Comparison of ENCODE assay signal across 8 mouse cellular contexts in genomic region chr7:4924891-4925301, GRCm38 (mm10). TPM values are rescaled to one million over a fixed set of nuclear protein-coding genes. Genes with fewer than 3 reads are reported as not detected.
A peak's percentile ranks its signal among the peaks of the same experiment; 100 is the strongest.
DNase-seq lines count a peak whose midpoint lies in the region; ATAC-seq and TF ChIP-seq lines count a peak whose summit lies in the region.

No protein-coding gene starts in this region.

- peaks cover 43% of the 10 kb centered on the region for H3K4me1 ChIP-seq in testis, adult 2 months (ENCODE audit: control insufficient read depth, insufficient read depth, low read length)
- H3K4me1 ChIP-seq in forebrain, embryonic 13.5 days: peaks cover 58% of the 10 kb centered on the region
- peaks cover 80% of the 10 kb centered on the region for H3K4me1 ChIP-seq in midbrain, embryonic 10.5 days

- H3K4me3 ChIP-seq in testis, adult 2 months (ENCODE audit: control insufficient read depth, low read depth, low read length): no peak overlapping the region
- H3K4me3 ChIP-seq in forebrain, embryonic 13.5 days: no peak overlapping the region
- peak overlapping the region; percentile 59 for H3K4me3 ChIP-seq in midbrain, embryonic 10.5 days

- no peak for TF ChIP-seq POLR2A in testis, adult 2 months (IDR thresholded peaks at IDR 0.05; ENCODE audit: control insufficient read depth, low read depth, low read length)

- 0% methylated on average over 2 of the region's 4 CpGs for WGBS in forebrain, embryonic 13.5 days
- 8% methylated on average over 4 of the region's 4 CpGs for WGBS in midbrain, embryonic 10.5 days

- DNase-seq in testis, postnatal 14 days (ENCODE audit: low spot score): no peak
- DNase-seq in heart, postnatal 4 days: peak; percentile 67
- peak; percentile 35 for DNase-seq in midbrain, embryonic 10.5 days (ENCODE audit: low spot score)
- no peak for DNase-seq in frontal cortex, postnatal 14 days (ENCODE audit: low spot score in 2 of 2)
- no peak for DNase-seq in c-Kit-positive CD71-positive TER-119-positive erythroid progenitor cells, embryonic 14.5 days (ENCODE audit: low spot score)
- DNase-seq in ovary, adult 18-20 months (ENCODE audit: low spot score): no peak

- H3K4me2 ChIP-seq in forebrain, embryonic 13.5 days: peak overlapping the region; percentile 74

- H3K27me3 ChIP-seq in testis, adult 2 months (ENCODE audit: control insufficient read depth, insufficient read depth, low read length): no peaks in the 10 kb centered on the region
- H3K27me3 ChIP-seq in forebrain, embryonic 13.5 days: no peaks in the 10 kb centered on the region
- no peaks in the 10 kb centered on the region for H3K27me3 ChIP-seq in midbrain, embryonic 10.5 days (ENCODE audit: low read depth, poor library complexity, severe bottlenecking)

- H3K9ac ChIP-seq in forebrain, embryonic 13.5 days: peak overlapping the region; percentile 55; the same call in 1 of the 2 replicates

- H3K9me3 ChIP-seq in forebrain, embryonic 13.5 days (replicated peaks): no peaks in the 10 kb centered on the region
- H3K9me3 ChIP-seq in midbrain, embryonic 10.5 days (replicated peaks): no peaks in the 10 kb centered on the region

- no peak for ATAC-seq in forebrain, embryonic 13.5 days

- TF ChIP-seq CTCF in testis, adult 2 months (IDR thresholded peaks at IDR 0.05; ENCODE audit: control insufficient read depth, insufficient read depth, insufficient replicate concordance, low read depth, low read length): no peak

- no peaks in the 10 kb centered on the region for H3K36me3 ChIP-seq in testis, adult 2 months (ENCODE audit: control insufficient read depth, insufficient read depth, low read length)
- H3K36me3 ChIP-seq in forebrain, embryonic 13.5 days (ENCODE audit: poor library complexity, severe bottlenecking): peaks cover 17% of the 10 kb centered on the region
- peaks cover 17% of the 10 kb centered on the region for H3K36me3 ChIP-seq in midbrain, embryonic 10.5 days

- peak overlapping the region; percentile 29; the same call in 1 of the 2 replicates for H3K27ac ChIP-seq in testis, adult 2 months (ENCODE audit: control insufficient read depth, insufficient read depth, low read depth, low read length)
- peak overlapping the region; percentile 99 for H3K27ac ChIP-seq in forebrain, embryonic 13.5 days
- peak overlapping the region; percentile 94 for H3K27ac ChIP-seq in midbrain, embryonic 10.5 days (replicated peaks)

RNA-seq across cellular contexts. Expression of gene Ssc5d, which starts 0.7 kb away (rescaled TPM):
- polyA plus RNA-seq in testis, adult 2 months (2012; rRNA removed): 0.94 and 1.9 TPM in 2 replicates
- 0.23 and 0.30 TPM in 2 replicates for polyA plus RNA-seq in forebrain, embryonic 13.5 days (2015; fragmentation: Nextera tagmentation; extraction: Ambion mirVana)
- 10 to 100 TPM in 1 of 2 experiments, 1 to 10 TPM in 1; 8.7 to 11.1 TPM for total RNA-seq in heart, postnatal 4 days (2021)
- 1.6 and 1.9 TPM in 2 replicates for polyA plus RNA-seq in midbrain, embryonic 10.5 days (2016; fragmentation: Nextera tagmentation; extraction: Ambion mirVana)

RNA-seq across cellular contexts. Expression of gene Nat14, which starts 3.1 kb away (rescaled TPM):
- polyA plus RNA-seq in testis, adult 2 months (2012; rRNA removed): 3.7 and 4.8 TPM in 2 replicates
- 21.2 and 24.9 TPM in 2 replicates for polyA plus RNA-seq in forebrain, embryonic 13.5 days (2015; fragmentation: Nextera tagmentation; extraction: Ambion mirVana)
- total RNA-seq in heart, postnatal 4 days (2021): 1 to 10 TPM; 3.9 to 6.2 TPM
- polyA plus RNA-seq in midbrain, embryonic 10.5 days (2016; fragmentation: Nextera tagmentation; extraction: Ambion mirVana): 10.4 and 11.6 TPM in 2 replicates

RNA-seq across cellular contexts. Expression of gene Zfp628, which starts 9.9 kb away (rescaled TPM):
- polyA plus RNA-seq in testis, adult 2 months (2012; rRNA removed): 8.8 and 10.5 TPM in 2 replicates
- polyA plus RNA-seq in forebrain, embryonic 13.5 days (2015; fragmentation: Nextera tagmentation; extraction: Ambion mirVana): 4.3 and 4.5 TPM in 2 replicates
- total RNA-seq in heart, postnatal 4 days (2021): 10 to 100 TPM; 14.7 to 16.7 TPM
- 4.3 and 4.7 TPM in 2 replicates for polyA plus RNA-seq in midbrain, embryonic 10.5 days (2016; fragmentation: Nextera tagmentation; extraction: Ambion mirVana)

RNA-seq across cellular contexts. Expression of gene Gm36210, which starts 18.6 kb away (rescaled TPM):
- 0.65 and 0.79 TPM in 2 replicates for polyA plus RNA-seq in testis, adult 2 months (2012; rRNA removed)
- 0.26 and 0.45 TPM in 2 replicates for polyA plus RNA-seq in forebrain, embryonic 13.5 days (2015; fragmentation: Nextera tagmentation; extraction: Ambion mirVana)
- total RNA-seq in heart, postnatal 4 days (2021): not detected
- 0.20 TPM in 1 of 2 replicates, not detected in the other for polyA plus RNA-seq in midbrain, embryonic 10.5 days (2016; fragmentation: Nextera tagmentation; extraction: Ambion mirVana)

RNA-seq across cellular contexts. Expression of gene Sbk2, which starts 39.3 kb away (rescaled TPM):
- 0.04 and 0.17 TPM in 2 replicates for polyA plus RNA-seq in testis, adult 2 months (2012; rRNA removed)
- polyA plus RNA-seq in forebrain, embryonic 13.5 days (2015; fragmentation: Nextera tagmentation; extraction: Ambion mirVana): not detected in 2 replicates
- 10 to 100 TPM; 10.6 TPM for total RNA-seq in heart, postnatal 4 days (2021)
- polyA plus RNA-seq in midbrain, embryonic 10.5 days (2016; fragmentation: Nextera tagmentation; extraction: Ambion mirVana): 0.05 and 0.26 TPM in 2 replicates

Comparison
In these comparisons a context has a peak if more than half of its experiments do, and no peak if none do; other contexts are left out.
1. H3K27ac ChIP-seq: peak in every context shown above with its lines; median percentile 99 in forebrain, embryonic 13.5 days; 94 in midbrain, embryonic 10.5 days; 29 in testis, adult 2 months.
2. DNase-seq: peak in heart, postnatal 4 days (single experiment) and midbrain, embryonic 10.5 days (single experiment); none in testis, postnatal 14 days (single experiment), frontal cortex, postnatal 14 days (0 of 2), c-Kit-positive CD71-positive TER-119-positive erythroid progenitor cells, embryonic 14.5 days (single experiment) and ovary, adult 18-20 months (single experiment).